Mouse (Mus musculus) liver, embryonic 13.5 days (tissue): ENCODE measurements at regions not wholly inside any gene's neighbourhood (a gene's known extent, or its start where the extent isn't known, plus 50 kb on each side); places are given as distances from the start of the nearest gene placed in this dataset.

Experiments
- ATAC-seq: fragments of 200-750 bp; cut with Nextera tagmentation; 2 replicates; pipeline ENCODE4 v1.8.0; 2017; ENCODE audit warnings: low read depth, mild to moderate bottlenecking, moderate number of reproducible peaks, moderate library complexity
- DNase-seq: peaks from one replicate; pipeline ENCODE4 v3.0.0; 2022
- H3K27ac ChIP-seq: fragments of 300-500 bp; sonication (generic); 2 replicates; pipeline ENCODE4 v1.5.1; 2015; ENCODE audit warnings: moderate library complexity, mild to moderate bottlenecking, inconsistent platforms
- H3K27me3 ChIP-seq: fragments of 300-500 bp; sonication (generic); 2 replicates; pipeline ENCODE4 v1.6.1; 2015; ENCODE audit warnings: mild to moderate bottlenecking, inconsistent platforms
- H3K36me3 ChIP-seq: fragments of 300-500 bp; sonication (generic); 2 replicates; pipeline ENCODE4 v1.6.1; 2015; ENCODE audit warnings: mild to moderate bottlenecking, inconsistent platforms
- H3K4me1 ChIP-seq: fragments of 300-500 bp; sonication (generic); replicated peaks from 2 replicates; pipeline ENCODE4 v1.6.1; 2015; ENCODE audit warnings: inconsistent platforms
- H3K4me2 ChIP-seq: fragments of 300-500 bp; sonication (generic); 2 replicates; pipeline ENCODE4 v1.6.1; 2015; ENCODE audit warnings: inconsistent platforms, mild to moderate bottlenecking, moderate library complexity
- H3K4me3 ChIP-seq: fragments of 300-500 bp; sonication (generic); replicated peaks from 2 replicates; pipeline ENCODE4 v1.5.1; 2015; ENCODE audit warnings: mild to moderate bottlenecking, inconsistent platforms
- H3K9ac ChIP-seq: fragments of 300-500 bp; sonication (generic); 2 replicates; pipeline ENCODE4 v1.6.1; 2015; ENCODE audit warnings: mild to moderate bottlenecking, inconsistent platforms
- H3K9me3 ChIP-seq: fragments of 300-500 bp; sonication (generic); replicated peaks from 2 replicates; pipeline ENCODE4 v1.6.1; 2016; ENCODE audit warnings: inconsistent platforms
- WGBS: fragments of 180-500 bp; shearing (Covaris S2); methylation state at CpG from one replicate; pipeline ENCODE4 v1.1.7; 2015; ENCODE audit not compliant: insufficient replicate concordance; 5-methylcytosine and 5-hydroxymethylcytosine counted together

GRCm38 (mm10) chr2:50419648-50420047 is 123.0 kb upstream of the Mmadhc start:
- no peak overlapping the region for H3K27ac ChIP-seq
- no peak overlapping the region for H3K4me2 ChIP-seq
- H3K4me1 ChIP-seq: no peaks in the 10 kb centered on the region
- no peaks in the 10 kb centered on the region for H3K27me3 ChIP-seq
- ATAC-seq (no peak), DNase-seq (no peak)
- no peaks in the 10 kb centered on the region for H3K36me3 ChIP-seq
- H3K4me3 ChIP-seq: no peak overlapping the region
- H3K9ac ChIP-seq: no peak overlapping the region
- WGBS: 38% methylated on average over 3 of the region's 3 CpGs
- H3K9me3 ChIP-seq: no peaks in the 10 kb centered on the region

DNA sequence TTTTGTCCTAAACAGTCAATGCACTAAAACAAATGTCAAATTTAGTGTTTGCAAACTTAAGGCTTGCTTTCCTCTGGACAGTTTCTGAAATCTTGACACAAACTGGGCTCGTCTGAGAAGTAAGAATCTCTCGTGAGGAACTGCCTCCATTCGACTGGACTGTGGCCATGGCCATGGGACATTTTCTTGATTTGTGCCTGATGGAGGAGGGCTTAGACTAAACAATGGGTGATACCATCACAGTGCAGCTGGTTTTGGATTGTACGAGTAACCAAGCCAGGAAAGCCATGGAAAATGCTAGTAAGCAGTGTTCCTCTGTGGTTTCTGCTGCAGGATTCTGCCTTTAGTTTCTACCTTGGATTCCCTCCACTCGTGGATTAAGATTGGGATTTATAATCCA is 121.0 kb upstream of the Mmadhc start:
- no peaks in the 10 kb centered on the region for H3K9me3 ChIP-seq
- no peak overlapping the region for H3K4me2 ChIP-seq
- no peaks in the 10 kb centered on the region for H3K36me3 ChIP-seq
- H3K9ac ChIP-seq: no peak overlapping the region
- ATAC-seq: no peak
- DNase-seq: no peak
- no peaks in the 10 kb centered on the region for H3K4me1 ChIP-seq
- no peak overlapping the region for H3K4me3 ChIP-seq
- no peak overlapping the region for H3K27ac ChIP-seq
- no peaks in the 10 kb centered on the region for H3K27me3 ChIP-seq
- WGBS: 62% methylated on average over 5 of the region's 5 CpGs

DNA sequence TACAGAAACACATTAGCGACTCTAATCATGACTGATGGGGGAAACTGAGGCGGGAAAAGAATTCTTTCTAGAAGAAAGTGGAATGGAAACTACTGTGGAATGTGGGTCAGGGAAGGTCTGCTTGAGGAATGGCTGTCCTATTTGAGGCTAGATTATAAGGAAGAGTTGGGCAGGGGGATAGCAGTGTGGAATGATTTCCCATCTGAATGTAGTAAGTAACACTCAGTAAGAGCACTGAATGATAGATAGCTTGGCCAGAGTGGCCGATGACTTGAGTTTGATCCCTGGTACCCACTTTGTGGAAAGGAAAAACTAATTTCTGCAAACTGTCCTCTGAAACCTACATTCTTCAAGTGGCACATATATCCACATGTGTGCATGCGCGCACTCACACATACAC is 120.5 kb upstream of the Mmadhc start:
- Histone ChIP-seq H3K27me3 (no peaks in the 10 kb centered on the region), H3K4me1 (no peaks in the 10 kb centered on the region), H3K4me3 (no peak overlapping the region), H3K9ac (no peak overlapping the region), H3K36me3 (no peaks in the 10 kb centered on the region), H3K27ac (no peak overlapping the region), H3K9me3 (no peaks in the 10 kb centered on the region), H3K4me2 (no peak overlapping the region)
- no peak for DNase-seq
- ATAC-seq: no peak
- WGBS: 68% methylated on average over 5 of the region's 5 CpGs

- Histone ChIP-seq H3K4me3 (no peak overlapping the region), H3K4me1 (no peaks in the 10 kb centered on the region), H3K4me2 (no peak overlapping the region), H3K27ac (no peak overlapping the region), H3K9me3 (no peaks in the 10 kb centered on the region), H3K36me3 (no peaks in the 10 kb centered on the region), H3K27me3 (no peaks in the 10 kb centered on the region), H3K9ac (no peak overlapping the region)
- WGBS: 64% methylated on average over 2 of the region's 2 CpGs
- ATAC-seq (no peak), DNase-seq (no peak)
Observed at GRCm38 (mm10) chr2:50416056-50416455, 119.5 kb upstream of the Mmadhc start.

DNA sequence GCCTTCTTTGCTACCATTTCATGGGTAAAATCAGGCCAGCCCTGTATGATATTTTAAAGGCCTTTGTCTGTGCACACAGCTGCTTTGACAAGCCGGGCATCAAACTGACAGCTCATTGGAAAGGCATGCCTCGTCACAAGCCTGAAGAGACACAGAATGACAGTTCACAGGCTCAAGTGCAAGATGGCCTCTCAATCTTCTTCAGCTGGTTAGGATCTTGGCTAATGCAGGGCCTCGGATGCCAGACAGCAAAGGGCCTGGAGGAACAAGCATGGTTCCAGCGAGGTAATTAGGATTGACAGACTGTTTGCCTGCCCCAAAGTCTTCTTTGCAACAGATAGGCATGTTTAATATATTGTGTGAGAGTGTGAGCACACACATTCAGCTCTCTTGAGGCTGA is 109.3 kb upstream of the Mmadhc start:
- Histone ChIP-seq H3K9ac (no peak overlapping the region), H3K36me3 (no peaks in the 10 kb centered on the region), H3K4me3 (no peak overlapping the region), H3K9me3 (no peaks in the 10 kb centered on the region), H3K27me3 (no peaks in the 10 kb centered on the region), H3K27ac (no peak overlapping the region), H3K4me2 (no peak overlapping the region), H3K4me1 (no peaks in the 10 kb centered on the region)
- 55% methylated on average over 4 of the region's 4 CpGs for WGBS
- ATAC-seq (no peak), DNase-seq (no peak)

DNA sequence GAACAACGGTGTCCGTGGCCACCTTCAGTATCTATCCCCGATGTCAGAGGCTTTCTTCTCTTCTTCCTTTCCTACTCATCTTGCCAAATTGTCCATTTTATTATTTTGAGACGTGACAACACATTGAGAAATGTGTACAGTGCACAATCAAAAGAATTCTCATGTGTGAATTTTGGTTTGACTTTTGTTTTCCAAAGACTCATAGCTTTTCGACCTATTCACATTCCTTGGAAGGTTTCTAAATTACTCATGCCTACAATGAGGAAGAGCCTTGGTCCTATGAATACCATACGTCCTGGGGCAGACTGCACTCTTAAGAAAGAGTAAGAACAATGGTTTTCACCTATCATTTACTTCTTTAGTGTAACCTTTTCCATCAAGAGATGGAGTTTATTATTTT is 106.5 kb upstream of the Mmadhc start:
- Histone ChIP-seq H3K9ac (no peak overlapping the region), H3K4me1 (no peaks in the 10 kb centered on the region), H3K36me3 (no peaks in the 10 kb centered on the region), H3K27me3 (no peaks in the 10 kb centered on the region), H3K9me3 (no peaks in the 10 kb centered on the region), H3K4me3 (no peak overlapping the region), H3K27ac (no peak overlapping the region), H3K4me2 (no peak overlapping the region)
- WGBS: 64% methylated on average over 6 of the region's 6 CpGs
- ATAC-seq (no peak), DNase-seq (no peak)

GRCm38 (mm10) chr2:50398576-50398975 is 102.0 kb upstream of the Mmadhc start:
- Histone ChIP-seq H3K4me1 (no peaks in the 10 kb centered on the region), H3K9ac (no peak overlapping the region), H3K9me3 (no peaks in the 10 kb centered on the region), H3K4me3 (no peak overlapping the region), H3K4me2 (no peak overlapping the region), H3K36me3 (no peaks in the 10 kb centered on the region), H3K27ac (no peak overlapping the region), H3K27me3 (no peaks in the 10 kb centered on the region)
- ATAC-seq (no peak), DNase-seq (no peak)
- WGBS: 55% methylated on average over 5 of the region's 5 CpGs

DNA sequence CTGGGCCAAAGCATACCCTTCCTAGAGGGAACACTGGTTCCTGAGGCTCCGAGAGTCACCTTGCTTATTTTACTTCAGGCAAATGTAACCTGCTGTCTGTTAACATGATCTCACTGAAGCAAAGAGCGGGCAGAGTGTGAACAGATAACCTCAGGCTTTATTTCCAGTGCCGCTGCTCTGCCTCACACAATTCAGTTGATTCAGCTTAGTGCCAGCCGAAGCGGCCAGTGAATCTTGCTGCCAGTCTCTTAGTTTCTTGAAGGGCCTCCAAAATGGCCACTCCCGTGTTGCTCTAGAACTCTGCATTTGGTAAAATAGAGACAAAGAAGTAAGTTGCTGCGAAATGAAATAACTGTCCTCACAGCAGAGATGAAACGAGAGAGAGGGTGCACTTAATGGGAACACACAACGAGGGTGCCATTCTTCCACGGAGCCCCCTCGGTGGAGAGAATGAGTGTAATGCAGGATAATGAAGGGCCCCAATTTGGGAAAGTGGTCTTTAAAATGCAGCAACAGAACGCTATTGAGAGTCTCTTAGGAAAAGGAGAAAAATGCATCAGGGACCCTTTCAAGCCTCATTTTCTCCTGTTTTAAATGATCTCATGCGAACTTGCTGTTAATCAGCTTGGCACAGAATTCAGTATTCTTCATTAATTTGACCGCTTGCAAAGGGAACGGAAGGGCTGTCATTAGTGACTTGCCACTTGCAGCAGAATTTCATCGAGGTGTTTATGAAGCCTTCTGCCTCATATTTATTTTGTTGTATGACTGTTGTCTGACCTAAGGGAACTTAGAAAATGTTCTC is 81.2 kb upstream of the Mmadhc start:
- H3K9ac ChIP-seq: no peak overlapping the region
- H3K27ac ChIP-seq: no peak overlapping the region
- no peaks in the 10 kb centered on the region for H3K9me3 ChIP-seq
- no peak for ATAC-seq
- H3K4me1 ChIP-seq: no peaks in the 10 kb centered on the region
- 71% methylated on average over 16 of the region's 16 CpGs for WGBS
- no peak for DNase-seq
- H3K4me3 ChIP-seq: no peak overlapping the region
- H3K36me3 ChIP-seq: no peaks in the 10 kb centered on the region
- no peaks in the 10 kb centered on the region for H3K27me3 ChIP-seq
- H3K4me2 ChIP-seq: no peak overlapping the region

- DNase-seq: no peak
- 70% methylated on average over 2 of the region's 2 CpGs for WGBS
- ATAC-seq: no peak
- Histone ChIP-seq H3K4me3 (no peak overlapping the region), H3K36me3 (no peaks in the 10 kb centered on the region), H3K4me1 (no peaks in the 10 kb centered on the region), H3K27ac (no peak overlapping the region), H3K4me2 (no peak overlapping the region), H3K9me3 (no peaks in the 10 kb centered on the region), H3K27me3 (no peaks in the 10 kb centered on the region), H3K9ac (no peak overlapping the region)
Observed at GRCm38 (mm10) chr2:50373626-50374025, 77.0 kb upstream of the Mmadhc start.

DNA sequence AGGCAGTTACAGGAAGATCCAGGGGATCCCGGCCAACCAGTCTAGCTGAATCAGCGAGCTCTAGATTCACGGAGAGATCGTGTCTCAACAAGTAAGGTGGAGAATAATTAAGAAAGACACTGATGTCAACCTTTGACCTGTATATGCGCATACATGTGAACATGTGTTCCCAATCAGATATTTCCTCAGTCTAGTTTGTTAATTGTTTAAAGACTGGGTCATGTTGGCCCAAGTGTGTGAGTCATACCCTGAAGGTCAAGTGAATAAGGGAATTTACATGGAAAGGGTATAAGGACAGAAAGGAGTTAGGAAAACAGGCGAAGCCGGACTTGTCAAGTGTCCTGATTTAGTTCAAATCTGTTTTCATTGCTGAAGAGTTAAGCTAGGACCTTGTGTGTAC is 76.4 kb upstream of the Mmadhc start:
- H3K36me3 ChIP-seq: no peaks in the 10 kb centered on the region
- no peaks in the 10 kb centered on the region for H3K9me3 ChIP-seq
- H3K4me3 ChIP-seq: no peak overlapping the region
- ATAC-seq (no peak), DNase-seq (no peak)
- no peak overlapping the region for H3K27ac ChIP-seq
- no peaks in the 10 kb centered on the region for H3K4me1 ChIP-seq
- no peaks in the 10 kb centered on the region for H3K27me3 ChIP-seq
- H3K4me2 ChIP-seq: no peak overlapping the region
- H3K9ac ChIP-seq: no peak overlapping the region
- whole genome bisulfite sequencing: 78% methylated on average over 7 of the region's 7 CpGs

- no peak overlapping the region for H3K4me2 ChIP-seq
- DNase-seq (no peak), ATAC-seq (no peak)
- no peaks in the 10 kb centered on the region for H3K9me3 ChIP-seq
- no peaks in the 10 kb centered on the region for H3K4me1 ChIP-seq
- no peak overlapping the region for H3K27ac ChIP-seq
- H3K4me3 ChIP-seq: no peak overlapping the region
- no peaks in the 10 kb centered on the region for H3K36me3 ChIP-seq
- H3K9ac ChIP-seq: no peak overlapping the region
- no peaks in the 10 kb centered on the region for H3K27me3 ChIP-seq
- WGBS: 68% methylated on average over 4 of the region's 4 CpGs
Observed at GRCm38 (mm10) chr2:50368831-50369230, 72.2 kb upstream of the Mmadhc start.

GRCm38 (mm10) chr2:50368351-50368750 is 71.8 kb upstream of the Mmadhc start:
- WGBS: 61% methylated on average over 6 of the region's 6 CpGs
- H3K36me3 ChIP-seq: no peaks in the 10 kb centered on the region

More at GRCm38 (mm10) chr2:50368351-50368750, 71.8 kb upstream of the Mmadhc start:
- Histone ChIP-seq H3K4me2 (no peak overlapping the region), H3K27ac (no peak overlapping the region), H3K4me3 (no peak overlapping the region), H3K9me3 (no peaks in the 10 kb centered on the region), H3K27me3 (no peaks in the 10 kb centered on the region), H3K4me1 (no peaks in the 10 kb centered on the region), H3K9ac (no peak overlapping the region)
- ATAC-seq (no peak), DNase-seq (no peak)
